Mouse (Mus musculus): ENCODE measurements around the gene Tshz2. TPM values are rescaled to one million over a fixed set of nuclear protein-coding genes. Genes with fewer than 3 reads are reported as not detected.
A peak's percentile ranks its signal among the peaks of the same experiment; 100 is the strongest.

The Tshz2 gene
- total RNA-seq, 2 experiments from 2014 or later, result 9.4 to 11.5 TPM

- no peak for DNase-seq (ENCODE audit: low spot score)
Measured at GRCm38 (mm10) chr2:169869468-169869867, 236.7 kb downstream of the Tshz2 start.

GRCm38 (mm10) chr2:169870503-169870902 lies 237.7 kb downstream of the Tshz2 start:
- DNase-seq (ENCODE audit: low spot score), result no peak

GRCm38 (mm10) chr2:169871436-169872060 lies 238.7 kb downstream of the Tshz2 start:
- DNase-seq (ENCODE audit: low spot score), result no peak

GRCm38 (mm10) chr2:169873442-169873841 lies 240.6 kb downstream of the Tshz2 start:
- DNase-seq (ENCODE audit: low spot score), result no peak

GRCm38 (mm10) chr2:169887921-169888320 lies 255.1 kb downstream of the Tshz2 start:
- DNase-seq (ENCODE audit: low spot score), result no peak

- no peak for DNase-seq (ENCODE audit: low spot score)
Measured at GRCm38 (mm10) chr2:169892441-169893038, 259.7 kb downstream of the Tshz2 start.

- no peak for DNase-seq (ENCODE audit: low spot score)
Measured at GRCm38 (mm10) chr2:169902896-169903295, 270.1 kb downstream of the Tshz2 start.

- peak; percentile 10 for DNase-seq (ENCODE audit: low spot score)
Measured at GRCm38 (mm10) chr2:169906396-169906795, 273.6 kb downstream of the Tshz2 start.

GRCm38 (mm10) chr2:169907979-169908378 lies 275.2 kb downstream of the Tshz2 start:
- DNase-seq (ENCODE audit: low spot score), result no peak

GRCm38 (mm10) chr2:169910606-169911005 lies 277.8 kb downstream of the Tshz2 start:
- no peak for DNase-seq (ENCODE audit: low spot score)

GRCm38 (mm10) chr2:169912826-169913225 lies 280.0 kb downstream of the Tshz2 start:
- DNase-seq (ENCODE audit: low spot score), result no peak

GRCm38 (mm10) chr2:169914903-169915302 lies 282.1 kb downstream of the Tshz2 start:
- no peak for DNase-seq (ENCODE audit: low spot score)

- no peak for DNase-seq (ENCODE audit: low spot score)
Measured at GRCm38 (mm10) chr2:169915326-169915725, 282.5 kb downstream of the Tshz2 start.

- no peak for DNase-seq (ENCODE audit: low spot score)
Measured at GRCm38 (mm10) chr2:169919111-169919695, 286.4 kb downstream of the Tshz2 start.

- peak; percentile 18 for DNase-seq (ENCODE audit: low spot score)
Measured at GRCm38 (mm10) chr2:169924177-169924810, 291.5 kb downstream of the Tshz2 start.

- DNase-seq (ENCODE audit: low spot score), result peak; percentile 49
Measured at GRCm38 (mm10) chr2:169925466-169925865, 292.7 kb downstream of the Tshz2 start.

- peak; percentile 61 for DNase-seq (ENCODE audit: low spot score)
Measured at GRCm38 (mm10) chr2:169926016-169926415, 293.2 kb downstream of the Tshz2 start.

GRCm38 (mm10) chr2:169927401-169927800 lies 294.6 kb downstream of the Tshz2 start:
- DNase-seq (ENCODE audit: low spot score), result no peak

- DNase-seq (ENCODE audit: low spot score), result no peak
Measured at GRCm38 (mm10) chr2:169928447-169929120, 295.8 kb downstream of the Tshz2 start.

- no peak for DNase-seq (ENCODE audit: low spot score)
Measured at GRCm38 (mm10) chr2:169929540-169930497, 297.0 kb downstream of the Tshz2 start.

GRCm38 (mm10) chr2:169935642-169936041 lies 302.8 kb downstream of the Tshz2 start:
- DNase-seq (ENCODE audit: low spot score), result no peak
